Mouse (Mus musculus): ENCODE data around the gene Areg.

- no peak for TF ChIP-seq CTCF (IDR thresholded peaks at IDR 0.05; ENCODE audit: extremely low read depth, insufficient read depth, low read length)
- TF ChIP-seq POLR2A (IDR thresholded peaks at IDR 0.05; ENCODE audit: extremely low read depth, insufficient read depth, low read length), result no peak
Observed at GRCm38 (mm10) chr5:91118618-91119017, 20.8 kb upstream of the Areg start.

Measured in cortical plate, adult 2 months (tissue).